Mouse (Mus musculus): ENCODE measurements around the gene Ticrr. TPM values are rescaled to one million over a fixed set of nuclear protein-coding genes. Genes with fewer than 3 reads are reported as not detected.

Ticrr gene
- polyA plus RNA-seq, 1 experiment from 2014 or later = 1.6 TPM

DNA sequence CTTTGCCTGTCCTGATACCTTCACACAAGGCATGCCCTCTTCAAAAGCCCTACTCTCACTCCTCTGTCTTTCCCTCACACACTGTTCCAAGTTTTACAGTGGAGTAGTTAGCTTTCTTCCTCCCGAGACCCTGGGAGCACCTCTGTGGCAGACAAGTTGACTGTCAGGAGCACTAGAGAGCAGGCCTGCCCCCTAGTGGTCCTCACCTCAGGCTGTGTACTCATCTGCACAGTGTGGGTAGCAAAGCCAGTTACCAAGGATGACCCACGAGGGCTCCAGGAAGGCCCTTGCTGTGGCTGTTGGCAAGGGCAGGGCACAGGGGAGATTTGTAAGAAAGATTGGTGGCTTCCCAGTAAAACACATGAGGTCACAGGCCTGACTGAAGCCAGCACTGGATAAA lies 67.1 kb downstream of the Ticrr start:
- 24% methylated on average over 2 of the region's 2 CpGs for WGBS (ENCODE audit: missing documents)
- Histone ChIP-seq H3K79me2 (ENCODE audit: inconsistent target) (no peaks in the 10 kb centered on the region), H3K27ac (no peak overlapping the region), H3K4me3 (ENCODE audit: inconsistent target) (no peak overlapping the region), H3K36me3 (ENCODE audit: inconsistent target) (no peaks in the 10 kb centered on the region)

DNA sequence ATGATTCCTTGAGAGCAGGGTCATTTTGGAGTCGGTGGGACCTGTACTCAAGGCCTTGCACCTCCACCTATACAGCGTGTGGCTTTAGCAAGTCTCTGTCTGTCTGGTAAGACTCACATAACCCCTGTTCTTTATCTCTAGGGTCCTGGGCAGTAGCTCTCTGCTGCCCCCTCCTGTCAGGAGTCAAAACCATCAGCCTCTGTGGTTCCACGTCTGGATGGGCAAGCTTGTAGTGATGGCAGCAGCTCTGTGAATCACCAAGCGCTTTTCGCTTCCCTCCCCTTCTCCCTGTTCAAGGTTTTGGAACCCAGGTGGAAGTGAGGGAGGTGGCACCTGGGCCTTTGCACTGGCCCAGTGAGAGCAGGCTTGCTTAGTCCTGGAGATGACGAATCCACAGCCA lies 68.2 kb downstream of the Ticrr start:
- Histone ChIP-seq H3K27ac (no peak overlapping the region), H3K4me3 (ENCODE audit: inconsistent target) (no peak overlapping the region), H3K36me3 (ENCODE audit: inconsistent target) (no peaks in the 10 kb centered on the region), H3K79me2 (ENCODE audit: inconsistent target) (no peaks in the 10 kb centered on the region)
- 24% methylated on average over 6 of the region's 6 CpGs for whole genome bisulfite sequencing (ENCODE audit: missing documents)

DNA sequence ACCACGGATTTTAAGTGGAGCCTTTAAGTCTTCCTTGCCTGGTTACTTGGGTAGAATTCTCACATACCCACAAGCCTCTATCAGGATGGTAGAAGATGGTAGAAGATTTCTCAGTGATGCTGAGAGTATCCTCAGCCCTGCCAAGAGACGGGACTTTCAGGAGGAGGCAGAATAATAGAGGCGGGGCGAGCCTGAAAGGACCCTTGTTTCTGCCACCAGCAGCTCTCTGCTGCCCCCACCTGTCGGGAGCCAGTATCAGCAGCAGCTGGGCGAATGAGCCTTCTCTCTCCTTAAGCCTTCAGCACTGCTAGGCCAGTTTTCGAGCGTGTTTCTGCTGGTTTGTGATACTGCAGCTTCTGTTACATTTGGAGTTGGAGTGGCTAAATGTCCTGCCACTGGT lies 69.2 kb downstream of the Ticrr start:
- H3K4me3 ChIP-seq (ENCODE audit: inconsistent target) = no peak overlapping the region
- no peak overlapping the region for H3K27ac ChIP-seq
- 4% methylated on average over 8 of the region's 8 CpGs for WGBS (ENCODE audit: missing documents)
- no peaks in the 10 kb centered on the region for H3K36me3 ChIP-seq (ENCODE audit: inconsistent target)
- no peaks in the 10 kb centered on the region for H3K79me2 ChIP-seq (ENCODE audit: inconsistent target)

DNA sequence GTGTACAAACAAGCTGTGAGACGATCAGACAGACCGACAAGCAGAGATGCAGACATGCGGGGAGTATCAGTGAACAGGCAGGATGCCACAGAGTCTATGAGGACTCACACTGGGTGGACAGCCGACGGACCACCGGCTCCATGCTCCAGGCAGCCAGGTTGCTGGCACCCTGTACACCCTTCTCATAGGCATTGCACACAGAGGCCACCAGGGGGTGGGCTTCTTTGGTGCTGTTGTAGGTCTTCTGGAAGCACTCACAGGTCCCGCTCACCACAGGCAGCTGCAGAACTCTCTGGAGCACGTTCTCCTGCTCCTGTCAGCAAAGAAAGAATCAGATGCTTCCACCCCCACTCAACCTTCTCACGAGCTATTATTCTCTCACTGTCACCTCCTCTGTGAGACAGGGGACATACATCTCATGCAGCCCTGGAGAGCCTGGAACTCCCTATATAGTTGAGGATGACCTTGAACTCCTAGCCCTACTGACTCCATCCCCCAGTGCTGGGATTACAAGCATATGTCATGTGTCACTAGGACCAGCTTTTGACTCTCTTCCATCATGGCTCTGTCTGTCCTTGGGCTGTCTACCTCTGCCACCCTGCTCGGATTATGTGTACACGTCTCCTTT lies 69.9 kb downstream of the Ticrr start:
- Histone ChIP-seq H3K4me3 (ENCODE audit: inconsistent target) (no peak overlapping the region), H3K79me2 (ENCODE audit: inconsistent target) (no peaks in the 10 kb centered on the region), H3K36me3 (ENCODE audit: inconsistent target) (no peaks in the 10 kb centered on the region), H3K27ac (no peak overlapping the region)
- 73% methylated on average over 11 of the region's 11 CpGs for WGBS (ENCODE audit: missing documents)

DNA sequence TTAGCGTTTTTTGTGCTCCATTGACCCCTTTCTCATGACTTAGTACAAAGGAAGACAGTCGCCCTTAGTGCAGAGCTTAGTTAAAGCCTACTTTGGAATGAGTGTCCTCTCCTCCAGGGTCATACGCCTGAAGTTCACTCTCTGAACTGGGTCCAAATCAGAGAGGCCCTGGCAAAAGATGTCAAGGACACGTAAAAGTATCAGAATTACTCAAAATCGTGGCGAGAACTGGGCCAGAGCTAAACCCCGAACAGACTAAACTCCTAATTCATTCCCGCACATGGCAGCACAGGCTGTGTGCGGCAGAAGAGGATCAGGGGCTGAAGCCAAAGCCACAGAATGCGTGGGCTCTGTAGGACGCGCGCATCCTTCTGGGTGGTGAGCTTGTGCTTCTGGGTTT lies 71.4 kb downstream of the Ticrr start:
- Histone ChIP-seq H3K36me3 (ENCODE audit: inconsistent target) (no peaks in the 10 kb centered on the region), H3K4me3 (ENCODE audit: inconsistent target) (no peak overlapping the region), H3K27ac (no peak overlapping the region), H3K79me2 (ENCODE audit: inconsistent target) (no peaks in the 10 kb centered on the region)
- WGBS (ENCODE audit: missing documents) = 87% methylated on average over 13 of the region's 13 CpGs

DNA sequence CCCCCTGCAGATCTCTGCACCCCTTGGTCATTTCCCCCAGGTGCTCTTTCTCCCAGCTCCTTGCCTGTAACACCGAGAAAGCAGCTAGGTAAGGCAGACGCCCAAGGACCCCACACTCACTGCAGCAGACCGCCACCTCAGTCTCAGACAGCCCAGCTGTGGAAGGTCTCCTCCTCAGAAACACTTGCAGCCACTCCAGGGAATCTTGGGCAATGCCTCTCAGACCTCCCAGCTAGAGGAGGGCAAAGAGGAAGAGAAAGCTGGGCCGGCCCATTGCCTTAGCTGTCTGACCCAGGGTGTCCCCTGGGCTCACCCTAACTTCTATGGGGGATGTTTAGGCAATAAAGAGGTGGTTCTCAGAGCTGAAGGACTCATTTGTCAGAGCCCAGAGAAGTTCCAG lies 72.6 kb downstream of the Ticrr start, which contains the start of gene Plin1:
Gene Plin1 (minus strand): TSS at position 282 of the 400 bp plus-strand sequence.
- H3K36me3 ChIP-seq (ENCODE audit: inconsistent target) = no peaks in the 10 kb centered on the region; the same call in 1 of the 2 replicates
- H3K4me3 ChIP-seq (ENCODE audit: inconsistent target) = no peak within 1 kb of the TSS
- no peaks in the 10 kb centered on the region for H3K79me2 ChIP-seq (ENCODE audit: inconsistent target)
- no peak within 1 kb of the TSS for H3K27ac ChIP-seq
- 54% methylated on average over 4 of the region's 4 CpGs for WGBS (ENCODE audit: missing documents)

DNA sequence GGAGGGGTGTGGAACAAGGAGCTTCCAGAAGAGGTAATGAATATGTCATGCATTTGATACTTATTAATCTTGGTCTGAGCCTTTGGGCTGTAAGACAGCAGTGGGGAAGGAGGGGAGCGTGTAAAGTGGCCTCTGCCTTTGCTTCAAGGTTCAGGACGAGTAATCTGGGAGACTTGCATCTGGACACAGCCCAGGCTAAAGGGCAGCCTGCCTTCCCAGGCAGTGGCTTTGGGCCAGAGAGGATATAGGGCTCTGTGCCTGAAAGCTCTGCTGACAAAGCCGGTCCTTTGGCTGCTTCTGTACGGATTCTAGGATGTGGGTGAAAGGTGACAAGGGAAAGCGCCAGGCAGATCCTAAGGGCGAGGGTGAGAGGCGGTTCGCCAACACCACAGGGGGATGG lies 74.6 kb downstream of the Ticrr start:
- no peak overlapping the region for H3K27ac ChIP-seq
- no peaks in the 10 kb centered on the region for H3K79me2 ChIP-seq (ENCODE audit: inconsistent target)
- 98% methylated on average over 8 of the region's 8 CpGs for WGBS (ENCODE audit: missing documents)
- no peaks in the 10 kb centered on the region; the same call in 1 of the 2 replicates for H3K36me3 ChIP-seq (ENCODE audit: inconsistent target)
- H3K4me3 ChIP-seq (ENCODE audit: inconsistent target) = no peak overlapping the region

DNA sequence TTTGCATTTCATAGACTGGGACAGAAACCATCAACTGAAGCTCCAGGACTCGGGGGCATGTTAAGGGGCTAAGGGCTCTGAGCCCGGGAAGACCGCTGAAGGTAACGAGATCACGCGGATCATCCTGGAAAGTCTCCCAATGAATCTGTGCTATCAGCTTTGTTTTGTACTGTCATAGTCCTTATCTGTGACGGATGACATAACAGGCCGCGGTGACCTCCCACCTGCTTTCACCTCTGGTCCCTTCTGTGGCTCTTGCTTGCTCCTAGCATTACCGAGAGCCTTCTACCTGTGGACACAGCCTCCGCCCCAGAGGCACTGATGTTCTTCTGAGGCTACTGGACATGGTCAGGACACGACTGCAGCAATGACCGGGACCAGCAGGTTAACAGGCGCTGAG lies 76.5 kb downstream of the Ticrr start:
- no peaks in the 10 kb centered on the region for H3K79me2 ChIP-seq (ENCODE audit: inconsistent target)
- H3K4me3 ChIP-seq (ENCODE audit: inconsistent target) = no peak overlapping the region
- H3K36me3 ChIP-seq (ENCODE audit: inconsistent target) = no peaks in the 10 kb centered on the region; the same call in 1 of the 2 replicates
- 97% methylated on average over 14 of the region's 14 CpGs for WGBS (ENCODE audit: missing documents)
- no peak overlapping the region for H3K27ac ChIP-seq

DNA sequence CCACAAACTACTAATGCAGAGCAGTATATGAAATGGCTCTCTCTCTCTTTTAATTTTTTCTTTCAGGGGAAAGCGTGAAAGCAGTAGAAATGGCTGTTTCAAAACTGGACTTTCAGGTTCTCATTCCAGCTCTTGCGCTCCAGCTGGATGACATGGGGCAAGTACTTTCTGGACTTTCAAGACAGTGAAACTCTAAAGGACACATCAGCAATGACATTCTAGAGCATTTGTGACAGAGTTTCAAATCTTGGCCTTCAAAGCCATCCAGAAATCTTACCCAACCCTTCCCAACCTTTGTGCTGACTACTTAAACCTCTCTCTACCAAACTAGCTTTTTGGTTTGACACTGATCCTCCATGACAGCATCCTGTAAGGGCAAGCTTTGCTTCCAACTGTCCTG lies 78.9 kb downstream of the Ticrr start:
- H3K36me3 ChIP-seq (ENCODE audit: inconsistent target) = no peaks in the 10 kb centered on the region; the same call in 1 of the 2 replicates
- 100% methylated on average over 2 of the region's 2 CpGs for WGBS (ENCODE audit: missing documents)
- H3K79me2 ChIP-seq (ENCODE audit: inconsistent target) = no peaks in the 10 kb centered on the region
- H3K27ac ChIP-seq = no peak overlapping the region
- no peak overlapping the region for H3K4me3 ChIP-seq (ENCODE audit: inconsistent target)

DNA sequence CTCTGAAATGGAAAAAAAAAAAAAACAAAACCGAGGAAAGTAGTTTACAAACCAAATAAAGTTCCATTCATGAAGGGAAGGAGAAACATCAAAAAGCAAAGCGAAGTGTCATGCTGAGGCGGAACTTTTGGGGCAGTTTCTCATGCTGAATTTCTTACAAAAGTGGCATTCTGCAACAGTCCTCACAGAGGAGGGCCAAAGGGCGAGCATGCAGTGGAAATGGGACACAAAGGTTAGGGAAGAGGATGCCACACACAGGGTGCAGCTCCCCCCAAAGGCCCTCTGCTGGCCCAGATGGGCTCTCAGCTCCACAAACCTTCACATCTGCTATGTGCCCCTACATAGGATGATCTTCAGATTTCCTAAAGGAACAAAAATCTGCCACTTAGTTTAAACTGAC lies 80.3 kb downstream of the Ticrr start:
- Histone ChIP-seq H3K4me3 (ENCODE audit: inconsistent target) (no peak overlapping the region), H3K79me2 (ENCODE audit: inconsistent target) (no peaks in the 10 kb centered on the region), H3K36me3 (ENCODE audit: inconsistent target) (no peaks in the 10 kb centered on the region; the same call in 1 of the 2 replicates), H3K27ac (no peak overlapping the region)
- 86% methylated on average over 4 of the region's 4 CpGs for WGBS (ENCODE audit: missing documents)

DNA sequence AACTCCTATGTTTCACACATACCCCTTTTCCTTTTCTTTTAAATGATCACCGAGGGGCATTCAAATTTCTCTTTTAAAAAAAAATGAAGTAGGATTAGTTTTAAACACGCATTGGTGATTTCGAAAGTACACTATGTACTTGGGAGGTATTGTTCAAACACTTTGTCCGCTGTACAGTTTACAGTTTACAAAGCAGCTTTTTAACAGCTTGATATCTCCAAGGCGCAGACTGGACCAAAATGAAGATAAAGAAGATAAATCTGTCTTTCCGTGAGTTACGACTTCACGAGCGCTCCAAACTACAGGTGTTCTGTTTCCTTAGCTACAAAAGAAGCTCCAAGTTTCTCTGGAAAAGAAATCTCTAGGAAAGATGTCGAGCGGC lies 82.3 kb downstream of the Ticrr start:
- Histone ChIP-seq H3K79me2 (ENCODE audit: inconsistent target) (no peaks in the 10 kb centered on the region), H3K27ac (no peak overlapping the region), H3K4me3 (ENCODE audit: inconsistent target) (peak overlapping the region; percentile 60), H3K36me3 (ENCODE audit: inconsistent target) (no peaks in the 10 kb centered on the region)
- WGBS (ENCODE audit: missing documents) = 6% methylated on average over 11 of the region's 11 CpGs

DNA sequence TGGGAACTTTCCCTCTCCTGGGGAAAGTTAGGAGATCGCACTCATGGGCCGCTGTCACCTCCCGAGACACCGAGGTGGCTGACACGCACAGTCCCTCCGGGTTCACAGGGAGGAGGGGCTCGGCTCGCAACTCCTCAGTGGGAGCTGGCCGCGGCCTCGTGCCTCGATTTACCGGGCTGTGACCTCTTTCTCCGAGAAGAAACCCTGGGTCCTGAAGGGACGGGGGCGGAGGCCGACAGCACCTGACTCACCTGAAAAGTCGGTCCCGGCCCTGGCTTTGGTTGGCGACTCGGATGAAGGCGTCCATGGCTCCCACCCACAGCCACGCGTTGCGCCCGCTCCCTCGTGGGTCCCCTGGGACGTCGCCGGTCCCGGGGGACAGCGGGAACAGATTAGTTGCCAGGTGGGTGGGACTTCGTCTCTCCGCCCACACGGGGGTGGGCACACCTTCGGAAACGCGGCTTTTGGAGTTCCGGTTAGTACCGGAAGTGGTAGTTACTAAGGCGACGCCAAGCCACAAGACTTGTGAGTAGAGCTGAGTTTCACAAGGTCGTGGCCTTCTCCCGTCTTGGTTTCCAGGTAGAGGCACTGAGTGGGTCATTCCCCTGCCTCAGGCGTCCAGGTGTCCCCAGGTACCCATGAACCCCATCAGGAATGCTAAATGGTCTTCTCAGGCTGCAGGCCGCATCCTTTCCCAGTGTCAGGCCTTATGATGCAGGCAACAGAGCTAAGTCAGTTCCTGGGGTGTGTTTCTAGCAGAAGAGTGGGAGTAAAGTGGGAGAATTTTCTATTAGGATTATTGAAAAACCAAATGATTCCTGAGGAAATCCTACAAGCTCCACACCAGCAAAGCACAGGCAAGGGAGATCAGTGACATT lies 82.9 kb downstream of the Ticrr start, which contains the start of the genes Pex11a and Wdr93:
Gene Pex11a (minus strand): TSS at position 473 of the 878 bp plus-strand sequence.
Gene Wdr93 (plus strand): TSS at position 505 of the 878 bp plus-strand sequence.
- no peak within 1 kb of the TSS for H3K27ac ChIP-seq
- 3% methylated on average over 46 of the region's 46 CpGs for WGBS (ENCODE audit: missing documents)
- H3K4me3 ChIP-seq (ENCODE audit: inconsistent target) = peak within 1 kb of the TSS; percentile 60
- no peaks in the 10 kb centered on the region for H3K36me3 ChIP-seq (ENCODE audit: inconsistent target)
- H3K79me2 ChIP-seq (ENCODE audit: inconsistent target) = no peaks in the 10 kb centered on the region

DNA sequence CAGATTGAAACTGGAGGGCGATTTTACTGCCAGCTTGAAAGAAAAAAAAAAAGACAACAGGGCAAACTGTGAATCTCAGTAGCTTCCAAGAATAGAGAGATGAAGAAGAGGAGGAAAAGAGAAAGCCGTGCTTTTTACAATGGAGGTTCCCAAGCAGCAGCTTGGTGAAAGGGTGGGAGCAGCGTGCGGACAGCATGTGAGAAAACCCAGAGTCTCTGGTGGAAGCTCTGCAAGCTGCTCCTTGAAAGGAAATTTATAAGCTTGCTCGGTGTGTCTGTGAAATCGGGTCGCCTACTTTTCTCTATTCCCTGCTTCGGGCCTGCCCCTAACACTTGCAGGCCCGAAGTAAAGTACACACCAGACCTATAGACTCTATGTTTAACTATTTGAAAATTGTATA lies 84.1 kb downstream of the Ticrr start:
- Histone ChIP-seq H3K79me2 (ENCODE audit: inconsistent target) (no peaks in the 10 kb centered on the region), H3K4me3 (ENCODE audit: inconsistent target) (no peak overlapping the region), H3K27ac (no peak overlapping the region), H3K36me3 (ENCODE audit: inconsistent target) (no peaks in the 10 kb centered on the region)
- 97% methylated on average over 9 of the region's 9 CpGs for WGBS (ENCODE audit: missing documents)

DNA sequence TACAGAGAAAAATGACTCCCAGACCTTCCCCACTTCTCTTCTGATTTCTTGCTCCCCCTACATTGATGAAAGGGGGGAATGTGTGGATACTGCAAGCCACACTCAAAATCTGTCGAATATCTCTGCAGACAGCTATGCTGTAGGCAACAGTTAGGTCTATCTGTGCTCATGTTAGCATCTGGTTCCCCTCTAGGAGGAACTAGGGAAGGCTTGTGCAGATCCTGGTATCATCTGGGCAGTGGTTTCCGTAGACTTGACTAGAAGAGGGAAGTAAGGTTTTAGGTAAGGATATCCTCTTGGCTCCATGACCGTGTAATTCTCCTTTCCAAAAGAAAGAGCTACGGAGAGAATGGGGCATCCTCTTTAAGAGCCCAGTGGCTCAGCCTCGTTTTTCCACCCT lies 84.6 kb downstream of the Ticrr start:
- no peaks in the 10 kb centered on the region for H3K36me3 ChIP-seq (ENCODE audit: inconsistent target)
- no peaks in the 10 kb centered on the region for H3K79me2 ChIP-seq (ENCODE audit: inconsistent target)
- no peak overlapping the region for H3K27ac ChIP-seq
- H3K4me3 ChIP-seq (ENCODE audit: inconsistent target) = no peak overlapping the region
- WGBS (ENCODE audit: missing documents) = 9% methylated on average over 5 of the region's 5 CpGs

DNA sequence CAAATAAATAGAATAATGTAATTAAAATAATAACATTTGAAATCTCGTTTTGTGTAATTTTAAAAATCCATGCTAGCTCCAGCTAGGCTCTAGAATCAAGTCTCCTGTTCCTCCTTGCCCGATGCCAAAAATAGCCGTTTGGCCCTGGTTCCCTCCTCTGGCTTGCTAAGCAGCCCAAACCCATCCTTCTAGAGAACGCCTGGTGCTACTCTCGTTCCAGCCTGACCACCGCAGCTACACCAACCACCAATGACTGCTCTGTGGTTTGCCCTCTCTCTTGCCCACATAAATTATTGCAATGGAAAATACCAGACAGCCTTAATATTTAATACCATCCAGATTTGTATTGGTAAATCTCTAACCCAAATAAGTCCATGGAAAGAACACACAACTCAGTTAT lies 87.7 kb downstream of the Ticrr start:
- Histone ChIP-seq H3K4me3 (ENCODE audit: inconsistent target) (no peak overlapping the region), H3K27ac (no peak overlapping the region), H3K79me2 (ENCODE audit: inconsistent target) (no peaks in the 10 kb centered on the region), H3K36me3 (ENCODE audit: inconsistent target) (no peaks in the 10 kb centered on the region)
- 36% methylated on average over 6 of the region's 6 CpGs for whole genome bisulfite sequencing (ENCODE audit: missing documents)
